Mouse (Mus musculus) MEL (cell line): ENCODE data around the gene Usp22. TPM values are rescaled to one million over a fixed set of nuclear protein-coding genes. Genes with fewer than 3 reads are reported as not detected.

ENCODE experiments used
- DNase-seq: peaks from one replicate; pipeline ENCODE4 v3.0.0; 2011; ENCODE audit warnings: low read depth, low spot score
- H3K27ac ChIP-seq: 2 replicates; pipeline ENCODE4 v1.5.1; 2012; ENCODE audit warnings: low read depth, mild to moderate bottlenecking, control low read depth, low read length, moderate library complexity; ENCODE audit not compliant: control insufficient read depth
- H3K27me3 ChIP-seq, 2 experiments: fragments of 150-350 bp in 1 of 2; sonication (generic) in 1 of 2; 2 replicates each; pipeline ENCODE4 v1.6.1; 2012; ENCODE audit warnings: low read length in 2 of 2, mild to moderate bottlenecking in 2 of 2, improper control_type of control experiment in 1 of 2, moderate library complexity in 1 of 2; ENCODE audit not compliant: insufficient read depth in 2 of 2, control insufficient read depth in 1 of 2
- H3K36me3 ChIP-seq, 2 experiments: 2 replicates each; pipeline ENCODE4 v1.6.1; 2012 to 2014; ENCODE audit warnings: low read length in 2 of 2, improper control_type of control experiment in 1 of 2, inconsistent platforms in 1 of 2, mild to moderate bottlenecking in 1 of 2; ENCODE audit not compliant: insufficient read depth in 2 of 2, control insufficient read depth in 1 of 2
- H3K4me1 ChIP-seq, 2 experiments: fragments of 150-350 bp in 1 of 2; sonication (generic) in 1 of 2; 2 replicates each; pipeline ENCODE4 v1.6.1; 2012; ENCODE audit warnings: low read length in 2 of 2, improper control_type of control experiment in 1 of 2, mild to moderate bottlenecking in 1 of 2; ENCODE audit not compliant: insufficient read depth in 2 of 2, control insufficient read depth in 1 of 2
- H3K4me3 ChIP-seq, 2 experiments: fragments of 150-350 bp in 1 of 2; sonication (generic) in 1 of 2; 2 replicates each; pipeline ENCODE4 v1.5.1; 2012; ENCODE audit warnings: low read depth in 2 of 2, low read length in 2 of 2, mild to moderate bottlenecking in 2 of 2, moderate library complexity in 2 of 2, control low read depth in 1 of 2, improper control_type of control experiment in 1 of 2; ENCODE audit not compliant: control insufficient read depth in 1 of 2, insufficient read depth in 1 of 2
- H3K79me2 ChIP-seq: 2 replicates; pipeline ENCODE4 v1.6.1; 2012; ENCODE audit warnings: mild to moderate bottlenecking, low read length, moderate library complexity; ENCODE audit not compliant: control insufficient read depth, poor library complexity, insufficient read depth
- H3K9ac ChIP-seq: 2 replicates; pipeline ENCODE4 v1.6.1; 2012; ENCODE audit warnings: low read depth, mild to moderate bottlenecking, control low read depth, low read length, moderate library complexity; ENCODE audit not compliant: control insufficient read depth, poor library complexity, severe bottlenecking
- H3K9me3 ChIP-seq: fragments of 150-350 bp; sonication (generic); replicated peaks from 2 replicates; pipeline ENCODE4 v1.6.1; 2012; ENCODE audit warnings: mild to moderate bottlenecking, low read length, improper control_type of control experiment, moderate library complexity; ENCODE audit not compliant: insufficient read depth
- CHD1 ChIP-seq: IDR thresholded peaks from 2 replicates; pipeline ENCODE4 v1.6.1; 2012; ENCODE audit warnings: low read depth, mild to moderate bottlenecking, inconsistent platforms, low read length, improper control_type of control experiment
- CTCF ChIP-seq, 3 experiments: IDR thresholded peaks in 2 of 3; conservative IDR thresholded peaks in 1 of 3; 2 replicates each; pipeline ENCODE4 v1.5.1; 2011 to 2012; ENCODE audit warnings: low read length in 3 of 3, low read depth in 2 of 3, mild to moderate bottlenecking in 2 of 3, improper control_type of control experiment in 1 of 3, inconsistent platforms in 1 of 3, mixed read lengths in 1 of 3, moderate library complexity in 1 of 3; ENCODE audit not compliant: control insufficient read depth in 1 of 3, insufficient read depth in 1 of 3, poor library complexity in 1 of 3, severe bottlenecking in 1 of 3
- ELF1 ChIP-seq: IDR thresholded peaks from 2 replicates; pipeline ENCODE4 v1.6.1; 2014; ENCODE audit warnings: low read depth, mild to moderate bottlenecking, inconsistent platforms, low read length, improper control_type of control experiment, moderate library complexity
- EP300 ChIP-seq, 2 experiments: IDR thresholded peaks; 2 replicates each; pipeline ENCODE4 v1.6.1; 2011; ENCODE audit warnings: improper control_type of control experiment in 2 of 2, low read length in 2 of 2, low read depth in 1 of 2, mild to moderate bottlenecking in 1 of 2
- ETS1 ChIP-seq: IDR thresholded peaks from 2 replicates; pipeline ENCODE4 v1.6.1; 2012; ENCODE audit warnings: low read depth, mild to moderate bottlenecking, inconsistent platforms, low read length, improper control_type of control experiment, moderate library complexity
- GABPA ChIP-seq: IDR thresholded peaks from 2 replicates; pipeline ENCODE4 v1.6.1; 2012; ENCODE audit warnings: low read depth, mild to moderate bottlenecking, inconsistent platforms, low read length, improper control_type of control experiment, moderate library complexity
- HCFC1 ChIP-seq: IDR thresholded peaks from 2 replicates; pipeline ENCODE4 v1.6.1; 2012; ENCODE audit warnings: low read depth, mild to moderate bottlenecking, inconsistent platforms, low read length, improper control_type of control experiment, moderate library complexity
- MAX ChIP-seq: IDR thresholded peaks from 2 replicates; pipeline ENCODE4 v1.6.1; 2011; ENCODE audit warnings: low read length, improper control_type of control experiment
- MXI1 ChIP-seq: IDR thresholded peaks from 2 replicates; pipeline ENCODE4 v1.6.1; 2011; ENCODE audit warnings: mild to moderate bottlenecking, low read depth, low read length, improper control_type of control experiment
- NRF1 ChIP-seq: IDR thresholded peaks from 2 replicates; pipeline ENCODE4 v1.6.1; 2014; ENCODE audit warnings: low read depth, mild to moderate bottlenecking, inconsistent platforms, low read length, improper control_type of control experiment, moderate library complexity; ENCODE audit not compliant: poor library complexity, insufficient read depth, severe bottlenecking
- POLR2A ChIP-seq, 2 experiments: IDR thresholded peaks; 2 replicates each; pipeline ENCODE4 v1.6.1; 2011 to 2012; ENCODE audit warnings: low read length in 2 of 2, mild to moderate bottlenecking in 2 of 2, control low read depth in 1 of 2, improper control_type of control experiment in 1 of 2, low read depth in 1 of 2, moderate library complexity in 1 of 2; ENCODE audit not compliant: control insufficient read depth in 1 of 2, insufficient read depth in 1 of 2, poor library complexity in 1 of 2
- POLR2AphosphoS2 ChIP-seq: IDR thresholded peaks from 2 replicates; pipeline ENCODE4 v1.6.1; 2011; ENCODE audit warnings: low read length, improper control_type of control experiment
- POLR2AphosphoS5 ChIP-seq: IDR thresholded peaks from 2 replicates; pipeline ENCODE4 v1.6.1; 2012; ENCODE audit warnings: low read depth, borderline replicate concordance, mild to moderate bottlenecking, inconsistent platforms, low read length, moderate library complexity, mixed read lengths
- SIN3A ChIP-seq: IDR thresholded peaks from 2 replicates; pipeline ENCODE4 v1.6.1; 2012; ENCODE audit warnings: low read length, improper control_type of control experiment, inconsistent platforms
- SMC3 ChIP-seq: IDR thresholded peaks from 2 replicates; pipeline ENCODE4 v1.6.1; 2011; ENCODE audit warnings: low read depth, low read length, improper control_type of control experiment
- TAL1 ChIP-seq: IDR thresholded peaks from 2 replicates; pipeline ENCODE4 v1.6.1; 2012; ENCODE audit warnings: mild to moderate bottlenecking, inconsistent platforms, low read length, moderate library complexity, mixed read lengths
- TCF12 ChIP-seq: IDR thresholded peaks from 2 replicates; pipeline ENCODE4 v1.6.1; 2014; ENCODE audit warnings: low read depth, mild to moderate bottlenecking, inconsistent platforms, low read length, improper control_type of control experiment, moderate library complexity
- UBTF ChIP-seq: IDR thresholded peaks from 2 replicates; pipeline ENCODE4 v1.6.1; 2012; ENCODE audit warnings: low read depth, mild to moderate bottlenecking, inconsistent platforms, low read length, improper control_type of control experiment, moderate library complexity, borderline replicate concordance; ENCODE audit not compliant: insufficient read depth
- USF1 ChIP-seq: IDR thresholded peaks from 2 replicates; pipeline ENCODE4 v1.6.1; 2014; ENCODE audit warnings: low read depth, mild to moderate bottlenecking, inconsistent platforms, low read length, improper control_type of control experiment, moderate library complexity
- USF2 ChIP-seq, 2 experiments: IDR thresholded peaks; 2 replicates each; pipeline ENCODE4 v1.6.1; 2011 to 2012; ENCODE audit warnings: improper control_type of control experiment in 2 of 2, low read length in 2 of 2, borderline replicate concordance in 1 of 2, inconsistent platforms in 1 of 2, low read depth in 1 of 2, mild to moderate bottlenecking in 1 of 2; ENCODE audit not compliant: insufficient read depth in 1 of 2
- ZKSCAN1 ChIP-seq: IDR thresholded peaks from 2 replicates; pipeline ENCODE4 v1.6.1; 2012; ENCODE audit warnings: low read depth, mild to moderate bottlenecking, inconsistent platforms, low read length, improper control_type of control experiment, moderate library complexity
- ZNF384 ChIP-seq: IDR thresholded peaks from 2 replicates; pipeline ENCODE4 v1.6.1; 2012; ENCODE audit warnings: low read depth, mild to moderate bottlenecking, inconsistent platforms, low read length, improper control_type of control experiment
- polyA plus RNA-seq, 2 experiments: library from polyadenylated mRNA; stranded (reverse) in 1 of 2; unstranded in 1 of 2; fragments of >175 nt in 1 of 2; fragments of >200 nt in 1 of 2; gene quantifications; 2 replicates each; pipeline versions ENCODE4 v1.2.1 to v1.2.4; 2012; ENCODE audit warnings: low replicate concordance in 2 of 2, low read depth in 1 of 2; ENCODE audit not compliant: insufficient read length in 2 of 2, insufficient read depth in 1 of 2, missing spikeins in 1 of 2
- total RNA-seq: library from RNA; depleted of rRNA; stranded (reverse); fragments of 300-350 nt; gene quantifications from 2 replicates; pipeline ENCODE4 v1.2.3, GENCODE M21; 2012

The Usp22 gene
- total and polyA plus RNA-seq, 3 experiments = 36.5 to 646 (median 36.9) TPM

- Histone ChIP-seq H3K36me3 (peaks cover 0 to 6% of the 10 kb centered on the region in 2 experiments; a peak in 2 of 4 replicates), H3K27me3 (no peaks in the 10 kb centered on the region), H3K9ac (no peak overlapping the region), H3K79me2 (no peaks in the 10 kb centered on the region), H3K4me1 (no peaks in the 10 kb centered on the region), H3K9me3 (no peaks in the 10 kb centered on the region), H3K4me3 (no peak overlapping the region), H3K27ac (no peak overlapping the region)
- DNase-seq = no peak
- TF ChIP-seq NRF1 (no peak), MAX (no peak), ELF1 (no peak), HCFC1 (no peak), USF1 (no peak), TAL1 (no peak), ZNF384 (no peak), ETS1 (no peak), UBTF (no peak), SIN3A (no peak), CHD1 (no peak), TCF12 (no peak), POLR2AphosphoS5 (no peak), GABPA (no peak), SMC3 (no peak), USF2 (IDR thresholded peaks at IDR 0.05; ENCODE audit: borderline replicate concordance in 1 of 2, insufficient read depth in 1 of 2, low read depth in 1 of 2, low read length in 2 of 2) (no peak), ZKSCAN1 (no peak)
Measured at GRCm38 (mm10) chr11:61163341-61163740, 11.5 kb downstream of the Usp22 start.

GRCm38 (mm10) chr11:61162776-61163175 is 12.1 kb downstream of the Usp22 start:
- Histone ChIP-seq H3K9ac (no peak overlapping the region), H3K27ac (no peak overlapping the region), H3K27me3 (no peaks in the 10 kb centered on the region), H3K9me3 (no peaks in the 10 kb centered on the region), H3K36me3 (peaks cover 0 to 6% of the 10 kb centered on the region in 2 experiments; a peak in 2 of 4 replicates), H3K4me3 (no peak overlapping the region), H3K79me2 (no peaks in the 10 kb centered on the region), H3K4me1 (no peaks in the 10 kb centered on the region)
- no peak for TF ChIP-seq MXI1
- no peak for TF ChIP-seq EP300 (IDR thresholded peaks at IDR 0.05; ENCODE audit: low read depth in 1 of 2, low read length in 2 of 2)
- no peak for TF ChIP-seq POLR2A (IDR thresholded peaks at IDR 0.05; ENCODE audit: control insufficient read depth in 1 of 2, insufficient read depth in 1 of 2, low read depth in 1 of 2, low read length in 2 of 2, poor library complexity in 1 of 2)
- no peak for TF ChIP-seq POLR2AphosphoS2
- no peak for TF ChIP-seq CTCF (IDR thresholded peaks at IDR 0.05 in 2 of 3, conservative IDR thresholded peaks at IDR 0.05 in 1 of 3; ENCODE audit: control insufficient read depth in 1 of 3, insufficient read depth in 1 of 3, low read depth in 2 of 3, low read length in 3 of 3, poor library complexity in 1 of 3, severe bottlenecking in 1 of 3)
- no peak for TF ChIP-seq NRF1
- TF ChIP-seq TCF12 = no peak
- DNase-seq = no peak
